Mouse (Mus musculus) mouse trophoblast stem cell (cell line): Measurements from ENCODE around the gene Tpi1.

Experiments used
- in situ Hi-C, 2 experiments: fragments of 300-500 bp; cut with MseI, MboI; formaldehyde crosslinking; loops; 2 replicates in 1 of 2; 3 replicates in 1 of 2; pipeline ENCODE4 v1.15.1; 2025

Gene Tpi1

GRCm38 (mm10) chr6:124813933-124814332 is at the start of gene Tpi1:
Tpi1 (minus strand) TSS chr6:124814296.
- in situ Hi-C loops, result no loop called here

- in situ Hi-C loops, result no loop called here
These were observed 49.1 kb upstream of the Tpi1 start for GRCm38 (mm10) chr6:124863125-124863657.

DNA sequence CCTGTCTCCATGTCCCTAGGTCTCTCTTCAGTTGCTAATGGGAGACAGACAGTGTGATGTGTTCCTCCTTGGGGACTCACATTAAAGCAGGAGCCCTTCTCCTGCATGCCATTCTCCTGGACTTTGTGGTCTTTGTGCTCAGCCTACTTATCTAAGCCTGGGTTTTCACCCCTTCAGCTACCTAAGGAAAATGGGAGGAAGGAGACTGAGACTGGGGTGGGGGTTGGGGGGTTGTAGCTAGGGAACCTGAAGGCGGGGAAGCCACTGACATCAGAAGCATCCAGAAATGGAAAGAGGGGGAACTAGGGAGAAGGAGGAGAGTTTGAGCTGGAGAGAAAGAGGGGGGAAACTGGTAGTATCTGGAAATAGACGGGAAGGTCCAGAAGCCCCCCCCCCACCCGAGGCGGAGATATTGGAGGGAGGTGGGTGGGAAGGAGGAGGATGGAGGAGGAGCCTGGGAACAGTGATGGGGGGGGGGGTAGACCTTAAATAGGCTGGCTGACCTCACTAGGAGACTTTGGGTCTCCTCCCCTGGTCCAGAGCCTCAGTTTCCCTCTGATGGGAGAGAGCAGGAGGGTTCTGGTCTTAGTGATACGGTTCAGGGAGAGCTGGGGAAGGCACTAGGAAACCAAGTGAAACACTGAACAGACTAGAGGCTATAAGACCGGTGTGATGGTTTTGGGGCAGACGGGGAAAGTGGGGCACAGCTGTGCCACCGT is 48.5 kb upstream of the Tpi1 start:
- in situ Hi-C loops, result no loop called here

GRCm38 (mm10) chr6:124861802-124862201 is 47.7 kb upstream of the Tpi1 start:
- in situ Hi-C loops, result no loop called here

GRCm38 (mm10) chr6:124861266-124861665 is 47.2 kb upstream of the Tpi1 start:
- in situ Hi-C loops, result no loop called here

DNA sequence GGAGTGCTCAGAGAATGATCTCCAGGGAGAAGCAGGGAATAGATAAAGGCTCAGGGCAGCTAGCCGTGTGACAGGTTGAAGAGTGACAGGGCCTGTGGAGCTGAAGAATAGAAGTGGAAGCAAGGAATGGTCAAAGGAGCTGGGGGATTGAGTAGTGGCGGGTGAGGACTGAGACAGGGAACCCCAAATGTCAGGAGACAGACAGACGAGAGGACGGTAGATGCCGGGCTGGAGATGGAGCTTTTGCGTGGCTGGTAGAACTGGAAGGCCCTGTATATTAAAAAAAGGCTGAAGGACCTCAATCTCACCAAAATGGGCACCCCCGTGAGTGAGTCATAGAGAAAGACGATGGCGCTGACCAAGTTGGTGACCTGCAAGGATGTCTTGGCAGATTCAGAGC is 46.4 kb upstream of the Tpi1 start:
- in situ Hi-C loops, result no loop called here

DNA sequence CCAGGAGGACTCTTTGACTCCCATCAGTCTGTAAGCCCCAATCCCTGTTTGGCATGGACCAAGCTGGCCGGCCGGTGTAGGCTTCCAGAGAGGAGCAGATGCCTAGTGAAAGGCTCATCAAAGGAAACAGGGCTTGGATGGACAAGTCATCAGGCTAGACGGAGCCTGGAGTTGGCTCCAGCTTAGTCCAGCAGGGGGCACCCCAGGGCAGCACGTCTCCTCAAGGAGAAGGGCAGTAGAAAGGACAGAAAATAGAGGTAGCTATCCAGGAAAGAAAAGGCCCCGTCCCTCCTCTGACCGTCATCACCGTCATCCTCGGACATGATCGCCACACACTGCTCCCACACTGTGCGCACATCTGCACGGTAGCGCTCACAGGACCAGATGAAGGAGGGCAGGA is 45.6 kb upstream of the Tpi1 start:
- in situ Hi-C loops, result no loop called here

GRCm38 (mm10) chr6:124858561-124859318 is 44.6 kb upstream of the Tpi1 start:
- in situ Hi-C loops, result no loop called here

GRCm38 (mm10) chr6:124857840-124858530 is 43.9 kb upstream of the Tpi1 start:
- in situ Hi-C loops, result no loop called here

GRCm38 (mm10) chr6:124856916-124857839 is 43.1 kb upstream of the Tpi1 start, which contains the start of gene P3h3:
P3h3 (minus strand) TSS chr6:124857752.
- in situ Hi-C loops, result no loop called here

DNA sequence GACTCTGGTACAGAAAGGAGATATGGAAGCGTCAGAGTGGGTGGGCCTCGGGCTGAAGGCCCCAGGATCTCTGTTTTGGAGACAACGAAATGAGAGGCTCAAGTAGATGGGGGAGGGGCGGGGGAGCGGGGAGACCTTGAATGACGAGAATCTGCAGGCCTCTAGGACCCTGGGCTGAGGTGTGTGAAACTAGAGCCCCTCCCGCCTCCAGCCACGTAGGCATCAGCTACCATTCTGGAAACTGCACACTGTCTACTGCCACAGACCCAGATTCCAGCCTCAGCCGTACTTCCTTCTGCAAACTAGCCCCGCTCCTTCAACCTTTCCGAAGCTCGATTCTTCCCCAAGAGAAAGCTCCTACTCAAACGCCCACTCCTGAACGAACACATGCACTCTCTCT is 42.2 kb upstream of the Tpi1 start:
- in situ Hi-C loops, result no loop called here

DNA sequence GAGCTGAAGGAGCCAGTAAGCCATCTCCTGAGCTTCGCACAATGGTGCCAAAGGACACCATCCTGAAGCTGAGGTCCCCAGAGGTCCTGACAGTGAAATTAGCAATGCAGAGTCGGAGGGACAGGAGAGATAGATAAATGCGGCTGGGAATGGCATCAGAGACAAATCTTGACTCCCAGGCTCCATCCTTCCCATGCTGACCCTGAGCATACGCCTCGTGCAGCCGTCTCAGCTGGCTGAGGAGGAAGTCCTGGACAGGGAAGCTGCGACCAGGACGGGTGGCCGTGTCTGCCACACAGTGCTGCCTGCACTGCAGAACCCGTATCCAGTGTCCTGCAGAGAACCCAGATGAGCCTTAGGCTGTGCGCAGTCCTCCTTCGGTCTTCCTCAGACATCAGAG is 40.6 kb upstream of the Tpi1 start:
- in situ Hi-C loops, result no loop called here

GRCm38 (mm10) chr6:124850535-124850934 is 36.4 kb upstream of the Tpi1 start:
- in situ Hi-C loops, result no loop called here

DNA sequence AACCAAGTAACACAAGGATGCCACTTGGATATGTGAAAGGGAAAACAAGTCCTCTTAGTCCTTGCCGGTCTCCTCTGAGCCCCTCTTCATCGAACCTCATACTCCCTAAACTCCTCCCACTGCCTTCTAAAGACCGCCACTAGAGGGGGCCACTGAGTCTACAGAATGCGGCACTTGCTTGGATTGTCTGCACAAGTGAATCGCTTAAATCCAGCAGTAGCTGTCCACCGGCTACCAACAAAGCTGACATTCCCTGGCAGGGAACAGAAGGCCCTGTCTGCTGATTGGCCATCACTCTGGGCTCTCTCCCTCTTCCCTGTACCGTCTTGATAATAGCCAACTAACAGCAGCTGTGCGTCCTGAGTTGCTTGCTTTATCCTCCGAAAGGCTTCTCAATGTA is 33.2 kb upstream of the Tpi1 start:
- in situ Hi-C loops, result no loop called here

DNA sequence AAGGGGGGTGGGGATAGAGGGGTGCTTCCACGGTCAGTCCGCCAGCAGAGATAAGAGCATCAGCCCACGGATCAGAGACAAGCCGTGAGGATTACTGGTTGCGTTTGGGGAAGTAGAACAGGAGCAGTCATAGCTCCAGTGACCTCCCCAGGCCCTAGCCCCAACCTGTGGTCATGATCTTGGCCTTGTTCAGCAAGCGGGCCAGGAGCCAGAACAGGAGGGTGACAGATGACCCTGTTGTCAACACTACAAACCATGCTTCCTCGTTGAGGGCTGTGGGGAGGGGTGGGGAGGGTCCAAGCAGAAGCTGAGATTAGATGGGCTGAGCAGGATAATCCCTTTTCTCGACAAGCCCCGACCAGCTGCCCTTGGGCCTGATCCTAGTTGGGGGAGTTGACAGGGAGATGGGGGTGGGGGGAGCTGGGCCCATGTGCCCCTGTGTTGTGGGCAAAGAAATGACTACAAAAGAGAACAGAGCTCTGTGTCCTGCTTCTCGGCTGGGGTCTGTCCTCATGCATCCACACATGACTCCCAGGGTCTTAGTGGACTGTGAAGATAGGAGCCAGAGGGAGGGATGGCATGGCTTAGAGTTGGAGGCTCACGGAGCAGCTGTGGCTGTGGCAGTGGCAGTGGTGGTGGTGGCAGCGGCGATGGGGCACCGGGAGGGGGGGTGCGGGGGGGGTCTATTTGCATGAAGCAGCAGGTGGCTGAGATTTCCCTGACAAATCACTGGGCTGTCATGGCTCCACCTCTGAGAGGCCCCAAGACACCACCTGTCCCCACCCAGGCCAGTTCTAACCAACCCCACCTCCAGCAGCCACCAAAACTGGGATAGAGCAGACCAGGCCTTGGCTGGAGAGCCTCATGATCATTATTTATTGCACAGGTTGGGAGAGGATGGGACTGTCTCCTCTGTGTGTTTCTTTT is 26.4 kb upstream of the Tpi1 start, which contains the start of gene Gnb3:
Gene Gnb3, minus strand, starts transcription at position 35 of the 927 bp plus-strand sequence.
- in situ Hi-C loops, result no loop called here

DNA sequence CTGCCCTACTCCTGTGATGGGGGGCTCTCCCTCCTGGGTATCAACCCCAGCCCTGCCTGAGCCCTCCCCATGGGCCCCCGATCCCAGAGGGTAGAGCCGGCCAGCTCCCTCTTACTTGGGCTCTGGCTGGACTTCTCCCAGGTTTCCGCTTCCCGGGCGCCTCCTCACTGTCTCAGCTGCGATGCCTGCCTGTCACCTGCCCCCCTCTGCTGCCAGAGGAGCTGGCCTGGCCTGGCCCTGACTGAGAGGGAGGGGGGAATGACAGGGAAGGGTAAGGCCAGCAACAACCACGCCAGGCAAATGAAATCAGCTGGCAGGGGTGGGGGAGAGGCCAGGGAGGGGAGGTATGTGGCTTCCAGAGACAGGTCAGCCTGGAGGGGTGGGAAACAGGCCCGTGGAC is 25.7 kb upstream of the Tpi1 start:
- in situ Hi-C loops, result no loop called here

GRCm38 (mm10) chr6:124836411-124836810 is 22.3 kb upstream of the Tpi1 start:
- in situ Hi-C loops, result no loop called here

DNA sequence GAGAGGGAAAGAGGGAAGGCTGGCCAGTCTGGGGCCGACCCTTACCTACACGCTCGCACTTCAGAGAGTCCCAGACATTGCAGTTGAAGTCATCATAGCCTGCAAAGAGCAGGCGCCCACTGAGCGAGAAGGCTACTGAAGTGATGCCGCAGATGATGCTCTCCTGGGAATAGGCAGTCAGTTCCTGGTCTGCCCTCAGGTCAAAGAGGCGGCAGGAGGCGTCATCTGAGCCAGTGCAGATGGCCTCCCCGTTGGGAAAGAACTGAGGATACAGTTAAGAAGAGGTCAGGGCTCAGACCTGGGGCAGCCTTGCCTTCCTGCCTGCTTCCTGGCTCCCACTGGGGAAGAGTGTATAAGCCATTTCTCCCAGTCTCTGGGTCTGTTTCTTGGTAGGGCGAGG is 21.4 kb upstream of the Tpi1 start:
- in situ Hi-C loops, result no loop called here

DNA sequence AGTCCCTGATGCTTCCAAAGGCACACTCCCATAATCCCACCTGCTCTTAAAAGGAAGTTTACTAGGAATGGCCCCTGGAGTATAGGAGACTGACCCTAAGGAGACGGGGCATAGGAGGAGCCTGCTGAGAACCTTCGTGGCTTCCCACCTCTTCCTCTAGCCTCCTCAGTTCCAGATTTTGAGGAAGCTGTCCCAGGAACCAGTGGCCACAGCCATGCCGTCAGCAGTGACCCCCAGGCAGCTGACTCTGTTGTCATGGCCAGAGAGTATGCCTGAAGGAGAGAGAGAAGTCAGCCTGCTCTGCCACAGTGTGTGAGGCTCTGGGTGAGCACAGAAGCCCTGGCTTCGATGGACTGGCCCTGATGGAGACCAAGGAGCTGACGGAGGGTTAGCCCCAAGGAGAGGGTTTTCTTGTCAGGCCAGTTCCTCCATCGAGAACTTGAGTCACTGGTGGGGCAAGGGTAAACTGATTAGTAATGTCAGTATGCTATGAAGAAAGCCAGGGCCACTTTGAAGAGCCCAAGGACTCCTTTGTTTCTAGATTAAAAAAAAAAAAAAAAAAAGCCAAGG is 20.5 kb upstream of the Tpi1 start:
- in situ Hi-C loops, result no loop called here

- in situ Hi-C loops, result no loop called here
These were observed 17.6 kb upstream of the Tpi1 start for GRCm38 (mm10) chr6:124831649-124832048.
